32 mouse cellular contexts compared by ENCODE assay signal in genomic region chr2:117371706-117372105, GRCm38 (mm10). TPM values are rescaled to one million over a fixed set of nuclear protein-coding genes. Genes with fewer than 3 reads are reported as not detected.
"Had no signal": no experiment of that assay in that cellular context is flagged by ENCODE, and none has a peak within 500 bp of the region (broad histone marks: within the 10 kb centered on the region; RNA-seq: fewer than 3 reads in every experiment).

No protein-coding gene starts in this region.

- DNase-seq: left cerebral cortex, postnatal 4 days; liver; liver, embryonic 13.5 days; liver, postnatal 0 days; lung, adult 18-20 months; lung, adult 2 months; lung, embryonic 14.5 days; lung, postnatal 10 days; lung, postnatal 14 days; lung, postnatal 36 days; lung, postnatal 4 days; midbrain, embryonic 14.5 days had no signal

- H3K9ac ChIP-seq: limb, embryonic 12.5 days; limb, embryonic 13.5 days; limb, embryonic 15.5 days; liver, embryonic 12.5 days; liver, embryonic 13.5 days; liver, embryonic 14.5 days; liver, embryonic 15.5 days; liver, postnatal 0 days; lung, embryonic 14.5 days; lung, embryonic 15.5 days; midbrain, embryonic 12.5 days; midbrain, embryonic 13.5 days; midbrain, embryonic 15.5 days had no signal

- H3K36me3 ChIP-seq: limb, embryonic 10.5 days; limb, embryonic 12.5 days; limb, embryonic 13.5 days; limb, embryonic 15.5 days; liver, embryonic 12.5 days; liver, embryonic 13.5 days; liver, embryonic 15.5 days; lung, embryonic 15.5 days; midbrain, embryonic 10.5 days; midbrain, embryonic 12.5 days; midbrain, embryonic 13.5 days; midbrain, embryonic 15.5 days had no signal

- H3K4me1 ChIP-seq: limb, embryonic 15.5 days; liver, embryonic 12.5 days; liver, embryonic 13.5 days; liver, embryonic 15.5 days; lung, embryonic 15.5 days; midbrain, embryonic 10.5 days; midbrain, embryonic 12.5 days; midbrain, embryonic 13.5 days; midbrain, embryonic 15.5 days had no signal

- H3K27me3 ChIP-seq: limb, embryonic 12.5 days; limb, embryonic 13.5 days; limb, embryonic 15.5 days; liver, embryonic 12.5 days; liver, embryonic 13.5 days; liver, embryonic 15.5 days; lung, embryonic 15.5 days; midbrain, embryonic 12.5 days; midbrain, embryonic 13.5 days; midbrain, embryonic 15.5 days had no signal

- H3K9me3 ChIP-seq: limb, embryonic 10.5 days; limb, embryonic 12.5 days; limb, embryonic 13.5 days; limb, embryonic 15.5 days; liver, embryonic 12.5 days; liver, embryonic 13.5 days; liver, embryonic 15.5 days; lung, embryonic 15.5 days; midbrain, embryonic 10.5 days; midbrain, embryonic 12.5 days; midbrain, embryonic 13.5 days; midbrain, embryonic 15.5 days had no signal

- H3K27ac ChIP-seq: limb, embryonic 10.5 days; limb, embryonic 12.5 days; limb, embryonic 13.5 days; limb, embryonic 15.5 days; liver, embryonic 12.5 days; liver, embryonic 13.5 days; liver, embryonic 14.5 days; liver, embryonic 15.5 days; lung, embryonic 15.5 days; macrophage; midbrain, embryonic 10.5 days; midbrain, embryonic 12.5 days; midbrain, embryonic 13.5 days; midbrain, embryonic 15.5 days had no signal

- ATAC-seq: liver, embryonic 12.5 days; liver, postnatal 0 days; lung, postnatal 0 days; midbrain, embryonic 13.5 days; midbrain, embryonic 15.5 days; midbrain, embryonic 16.5 days had no signal

- H3K4me3 ChIP-seq: limb, embryonic 10.5 days; limb, embryonic 12.5 days; limb, embryonic 13.5 days; limb, embryonic 15.5 days; liver, embryonic 12.5 days; liver, embryonic 13.5 days; liver, embryonic 15.5 days; lung, embryonic 15.5 days; megakaryocyte, embryonic 14.5 days; midbrain, embryonic 10.5 days; midbrain, embryonic 12.5 days; midbrain, embryonic 13.5 days; midbrain, embryonic 15.5 days; myocyte had no signal

- H3K4me2 ChIP-seq: limb, embryonic 12.5 days; limb, embryonic 13.5 days; limb, embryonic 15.5 days; liver, embryonic 11.5 days; liver, embryonic 12.5 days; liver, embryonic 13.5 days; liver, embryonic 15.5 days; lung, embryonic 14.5 days; lung, embryonic 15.5 days; midbrain, embryonic 11.5 days; midbrain, embryonic 12.5 days; midbrain, embryonic 13.5 days; midbrain, embryonic 15.5 days had no signal

RNA-seq across cellular contexts. Expression of gene Rasgrp1, which starts 28.9 kb away (rescaled TPM):
- total RNA-seq: megakaryocyte progenitor cell, adult 5-6 weeks had no signal
- polyA plus RNA-seq: myocyte had no signal
